Mouse (Mus musculus) gastrocnemius, postnatal 36 days (tissue): ENCODE measurements at regions not wholly inside any gene's neighbourhood (a gene's known extent, or its start where the extent isn't known, plus 50 kb on each side); places are given as distances from the start of the nearest gene placed in this dataset.
A peak's percentile ranks its signal among the peaks of the same experiment; 100 is the strongest.

Experiments used
- DNase-seq, 2 experiments: peaks; one replicate each; pipeline ENCODE4 v3.0.0; 2022
- intact Hi-C: fragments of 180-260 bp; cut with DNase I; formaldehyde crosslinking; loops from one replicate; pipeline ENCODE4 v1.15.1; 2025

- intact Hi-C loops, result no loop called here
- DNase-seq, result no peak
These were observed 231.6 kb downstream of the Fzd1 start for GRCm38 (mm10) chr5:4526042-4526815.

- intact Hi-C loops, result no loop called here
- DNase-seq, result no peak
These were observed 257.2 kb downstream of the Fzd1 start for GRCm38 (mm10) chr5:4500599-4500998.

GRCm38 (mm10) chr5:4499036-4499435 lies 258.8 kb downstream of the Fzd1 start:
- no peak for DNase-seq

GRCm38 (mm10) chr5:4498425-4498824 lies 259.4 kb downstream of the Fzd1 start:
- intact Hi-C loops, result no loop called here
- DNase-seq, result no peak

More at GRCm38 (mm10) chr5:4499036-4499435, 258.8 kb downstream of the Fzd1 start:
- intact Hi-C loops, result no loop called here

GRCm38 (mm10) chr5:4496907-4497200 lies 261.0 kb downstream of the Fzd1 start:
- DNase-seq, result no peak
- intact Hi-C loops, result no loop called here

- intact Hi-C loops, result no loop called here
- peak; percentile 13 to 41 for DNase-seq
These were observed 261.5 kb downstream of the Fzd1 start for GRCm38 (mm10) chr5:4496132-4496906.

GRCm38 (mm10) chr5:4495482-4495881 lies 262.4 kb downstream of the Fzd1 start:
- intact Hi-C loops, result no loop called here
- DNase-seq, result no peak

GRCm38 (mm10) chr5:4486391-4487132 lies 271.3 kb downstream of the Fzd1 start:
- no peak for DNase-seq
- intact Hi-C loops, result no loop called here

GRCm38 (mm10) chr5:4485542-4486390 lies 272.1 kb downstream of the Fzd1 start:
- intact Hi-C loops, result no loop called here
- DNase-seq, result peak; percentile 21 to 25

GRCm38 (mm10) chr5:4484780-4485179 lies 273.1 kb downstream of the Fzd1 start:
- intact Hi-C loops, result no loop called here
- no peak for DNase-seq

GRCm38 (mm10) chr5:4484151-4484550 lies 273.7 kb downstream of the Fzd1 start:
- no peak for DNase-seq
- intact Hi-C loops, result no loop called here

- intact Hi-C loops, result no loop called here
- no peak for DNase-seq
These were observed 282.1 kb downstream of the Mterf1b start for GRCm38 (mm10) chr5:4474255-4474654.
